Comparison of ENCODE assay signal across 10 mouse cellular contexts in genomic region chr2:127845346-127845982, GRCm38 (mm10). TPM values are rescaled to one million over a fixed set of nuclear protein-coding genes. Genes with fewer than 3 reads are reported as not detected.
DNase-seq lines count a peak whose midpoint lies in the region; ATAC-seq and TF ChIP-seq lines count a peak whose summit lies in the region.
"Had no signal": no experiment of that assay in that cellular context is flagged by ENCODE, and none has a peak within 500 bp of the region (broad histone marks: within the 10 kb centered on the region; RNA-seq: fewer than 3 reads in every experiment).

No protein-coding gene starts in this region.

- no peaks in the 10 kb centered on the region for H3K4me1 ChIP-seq in liver, adult 2 months (ENCODE audit: control insufficient read depth, insufficient read depth, low read length)
- no peaks in the 10 kb centered on the region for H3K4me1 ChIP-seq in liver, embryonic 12.5 days
- H3K4me1 ChIP-seq: stomach, embryonic 15.5 days had no signal

- no peak for ATAC-seq in liver, embryonic 12.5 days
- peak; percentile 64 for ATAC-seq in neutrophil, adult 5-6 weeks (ENCODE audit: extremely low read depth, insufficient number of reproducible peaks, low FRiP score, poor library complexity, severe bottlenecking)
- ATAC-seq: midbrain, embryonic 16.5 days had no signal

- no peak overlapping the region for H3K4me3 ChIP-seq in liver, adult 2 months (ENCODE audit: insufficient read depth, low read depth, low read length)
- H3K4me3 ChIP-seq in liver, embryonic 12.5 days = no peak overlapping the region
- H3K4me3 ChIP-seq: stomach, embryonic 15.5 days had no signal

- DNase-seq in embryo, embryonic 10 days (ENCODE audit: low spot score) = peak; percentile 20
- no peak for DNase-seq in embryo, embryonic 9.5 days (ENCODE audit: extremely low spot score)
- DNase-seq in liver, adult 2 months (ENCODE audit: extremely low read depth, low read depth, low spot score) = peak; percentile 36
- DNase-seq in adipocyte (ENCODE audit: low spot score) = peak; percentile 65
- DNase-seq in adrenal gland, adult 18-20 months (ENCODE audit: low spot score in 2 of 2) = no peak
- DNase-seq in layer of hippocampus, postnatal 36 days = no peak

- no peak for TF ChIP-seq POLR2A in liver, adult 2 months (IDR thresholded peaks at IDR 0.05; ENCODE audit: extremely low read depth, insufficient read depth, low read length)

- no peaks in the 10 kb centered on the region for H3K79me2 ChIP-seq in liver, adult 2 months (ENCODE audit: control insufficient read depth, insufficient read depth, low read length)

- no peak overlapping the region for H3K9ac ChIP-seq in liver, adult 2 months (ENCODE audit: low read depth, low read length)
- no peak overlapping the region for H3K9ac ChIP-seq in liver, embryonic 12.5 days
- H3K9ac ChIP-seq: stomach, embryonic 15.5 days had no signal

- H3K36me3 ChIP-seq in liver, adult 2 months (ENCODE audit: control insufficient read depth, insufficient read depth, low read length) = no peaks in the 10 kb centered on the region
- H3K36me3 ChIP-seq in liver, embryonic 12.5 days = no peaks in the 10 kb centered on the region
- H3K36me3 ChIP-seq: stomach, embryonic 15.5 days had no signal

- H3K27me3 ChIP-seq in liver, adult 2 months (ENCODE audit: control insufficient read depth, insufficient read depth, low read length) = peaks cover 6% of the 10 kb centered on the region; the same call in 1 of the 2 replicates
- H3K27me3 ChIP-seq in liver, embryonic 12.5 days (replicated peaks) = peaks cover 32% of the 10 kb centered on the region
- H3K27me3 ChIP-seq: stomach, embryonic 15.5 days had no signal

- H3K27ac ChIP-seq in liver, adult 2 months (replicated peaks; ENCODE audit: insufficient read depth, low read depth, low read length) = no peak overlapping the region
- no peak overlapping the region for H3K27ac ChIP-seq in liver, embryonic 12.5 days
- H3K27ac ChIP-seq: stomach, embryonic 15.5 days had no signal

- peak; percentile 27; the same call in 1 of the 2 replicates for TF ChIP-seq CTCF in liver, adult 2 months (IDR thresholded peaks at IDR 0.05; ENCODE audit: low read depth, low read length)

- no peaks in the 10 kb centered on the region for H3K9me3 ChIP-seq in liver, embryonic 12.5 days (replicated peaks)
- H3K9me3 ChIP-seq: stomach, embryonic 15.5 days had no signal

- H3K4me2 ChIP-seq in liver, embryonic 12.5 days = no peak overlapping the region
- H3K4me2 ChIP-seq: stomach, embryonic 15.5 days had no signal

- WGBS in liver, adult 2 months = 41% methylated on average over 7 of the region's 7 CpGs
- whole genome bisulfite sequencing in liver, embryonic 12.5 days (ENCODE audit: insufficient replicate concordance) = 36% methylated on average over 7 of the region's 7 CpGs

RNA-seq across cellular contexts. Expression of gene Acoxl, which starts 6.8 kb away (rescaled TPM):
- not detected in 2 replicates for total RNA-seq in liver, adult 2 months (2014; rRNA removed)
- 0.04 TPM in 1 of 2 replicates, not detected in the other for polyA plus RNA-seq in liver, adult 2 months (2012; rRNA removed)
- polyA plus RNA-seq in liver, embryonic 12.5 days (2016; fragmentation: Nextera tagmentation; extraction: Ambion mirVana) = 0.10 TPM in 1 of 2 replicates, not detected in the other
- total RNA-seq in neutrophil, adult 5-6 weeks (2017) = 0.23 and 0.49 TPM in 2 replicates
- total RNA-seq in adrenal gland, adult 18-20 months (2021) = 1 to 10 TPM in 1 of 2 experiments, under 1 TPM in 1; 0.38 to 1.2 TPM
- total RNA-seq in layer of hippocampus, postnatal 36 days (2021) = not detected
- polyA plus RNA-seq: midbrain, embryonic 16.5 days had no signal

RNA-seq across cellular contexts. Expression of gene Bub1, which starts 13.8 kb away (rescaled TPM):
- 0.18 and 0.47 TPM in 2 replicates for total RNA-seq in liver, adult 2 months (2014; rRNA removed)
- 0.06 TPM in 2 replicates for polyA plus RNA-seq in liver, adult 2 months (2012; rRNA removed)
- 53.1 and 55.3 TPM in 2 replicates for polyA plus RNA-seq in liver, embryonic 12.5 days (2016; fragmentation: Nextera tagmentation; extraction: Ambion mirVana)
- 0.25 TPM in 1 of 2 replicates, not detected in the other for total RNA-seq in neutrophil, adult 5-6 weeks (2017)
- total RNA-seq in adrenal gland, adult 18-20 months (2021) = under 1 TPM; 0.35 to 0.53 TPM
- under 1 TPM; 0.37 to 0.38 TPM for total RNA-seq in layer of hippocampus, postnatal 36 days (2021)

RNA-seq across cellular contexts. Expression of gene Mtln, which starts 53.2 kb away (rescaled TPM):
- 36.0 and 47.6 TPM in 2 replicates for total RNA-seq in liver, adult 2 months (2014; rRNA removed)
- 29.9 and 30.7 TPM in 2 replicates for polyA plus RNA-seq in liver, adult 2 months (2012; rRNA removed)
- 28.6 and 31.1 TPM in 2 replicates for polyA plus RNA-seq in liver, embryonic 12.5 days (2016; fragmentation: Nextera tagmentation; extraction: Ambion mirVana)
- 1.5 and 5.6 TPM in 2 replicates for total RNA-seq in neutrophil, adult 5-6 weeks (2017)
- 100 to 1,000 TPM in 1 of 2 experiments, 10 to 100 TPM in 1; 75.4 to 115 TPM for total RNA-seq in adrenal gland, adult 18-20 months (2021)
- total RNA-seq in layer of hippocampus, postnatal 36 days (2021) = 10 to 100 TPM; 54.5 to 57.6 TPM

RNA-seq across cellular contexts. Expression of gene Nphp1, which starts 56.8 kb away (rescaled TPM):
- 4.7 and 5.8 TPM in 2 replicates for total RNA-seq in liver, adult 2 months (2014; rRNA removed)
- 1.6 and 2.1 TPM in 2 replicates for polyA plus RNA-seq in liver, adult 2 months (2012; rRNA removed)
- 10.8 and 11.2 TPM in 2 replicates for polyA plus RNA-seq in liver, embryonic 12.5 days (2016; fragmentation: Nextera tagmentation; extraction: Ambion mirVana)
- 0.58 TPM in 1 of 2 replicates, not detected in the other for total RNA-seq in neutrophil, adult 5-6 weeks (2017)
- 10 to 100 TPM; 18.3 to 19.4 TPM for total RNA-seq in adrenal gland, adult 18-20 months (2021)
- 10 to 100 TPM; 18.3 to 21.0 TPM for total RNA-seq in layer of hippocampus, postnatal 36 days (2021)

Comparison
In these comparisons a context has a peak if more than half of its experiments do, and no peak if none do; other contexts are left out.
1. DNase-seq: peak in embryo, embryonic 10 days (single experiment), liver, adult 2 months (single experiment) and adipocyte (single experiment); none in embryo, embryonic 9.5 days (single experiment), adrenal gland, adult 18-20 months (0 of 2) and layer of hippocampus, postnatal 36 days (0 of 2).